9 mouse cellular contexts compared by ENCODE assay signal in genomic region chr12:7816616-7817015, GRCm38 (mm10).
DNase-seq lines count a peak whose midpoint lies in the region; ATAC-seq and TF ChIP-seq lines count a peak whose summit lies in the region.
"Had no signal": no experiment of that assay in that cellular context is flagged by ENCODE, and none has a peak within 500 bp of the region (broad histone marks: within the 10 kb centered on the region; RNA-seq: fewer than 3 reads in every experiment).

No protein-coding gene starts in this region.

- no peak overlapping the region for H3K9ac ChIP-seq in hindbrain, embryonic 11.5 days (ENCODE audit: low read depth, low read length)
- H3K9ac ChIP-seq in hindbrain, embryonic 12.5 days: no peak overlapping the region

- H3K9me3 ChIP-seq in hindbrain, embryonic 11.5 days (ENCODE audit: control insufficient read depth, low read length): no peaks in the 10 kb centered on the region
- H3K9me3 ChIP-seq in hindbrain, embryonic 12.5 days (replicated peaks): no peaks in the 10 kb centered on the region

- no peak overlapping the region for H3K4me3 ChIP-seq in layer of hippocampus, adult 2 months
- H3K4me3 ChIP-seq in hindbrain, embryonic 11.5 days (ENCODE audit: low read depth, low read length): no peak overlapping the region
- H3K4me3 ChIP-seq in hindbrain, embryonic 12.5 days: no peak overlapping the region

- no peaks in the 10 kb centered on the region for H3K4me1 ChIP-seq in hindbrain, embryonic 11.5 days (replicated peaks; ENCODE audit: control insufficient read depth, insufficient read depth, low read length)
- no peaks in the 10 kb centered on the region for H3K4me1 ChIP-seq in hindbrain, embryonic 12.5 days

- peak; percentile 45 for ATAC-seq in megakaryocyte, adult 5-6 weeks (ENCODE audit: poor library complexity, severe bottlenecking)
- no peak for ATAC-seq in hindbrain, embryonic 11.5 days (ENCODE audit: low FRiP score)
- no peak for ATAC-seq in hindbrain, embryonic 12.5 days (ENCODE audit: low FRiP score)

- DNase-seq in adrenal gland, adult (ENCODE audit: inconsistent age in 2 of 2, low spot score in 1 of 2): peak; percentile 9 to 51
- no peak for DNase-seq in adrenal gland, postnatal 4 days (ENCODE audit: low spot score in 2 of 2)
- DNase-seq in frontal cortex, postnatal 14 days (ENCODE audit: low spot score in 2 of 2): peak; percentile 12 to 14
- DNase-seq in layer of hippocampus, adult 2 months (ENCODE audit: low spot score in 2 of 2): peak; percentile 43 to 72
- DNase-seq in hindbrain, embryonic 11.5 days (ENCODE audit: low spot score): no peak
- no peak for DNase-seq in c-Kit-positive CD71-positive TER-119-positive erythroid progenitor cells, embryonic 14.5 days (ENCODE audit: low spot score)

- peak overlapping the region; percentile 49 for H3K27ac ChIP-seq in layer of hippocampus, adult 2 months
- no peak overlapping the region for H3K27ac ChIP-seq in hindbrain, embryonic 11.5 days (ENCODE audit: low read depth, low read length)
- H3K27ac ChIP-seq in hindbrain, embryonic 12.5 days: no peak overlapping the region
- H3K27ac ChIP-seq: macrophage had no signal

- no peak for TF ChIP-seq CTCF in layer of hippocampus, adult 2 months (conservative IDR thresholded peaks at IDR 0.05)

- no peaks in the 10 kb centered on the region for H3K27me3 ChIP-seq in hindbrain, embryonic 11.5 days (ENCODE audit: control insufficient read depth, insufficient read depth, low read length)
- no peaks in the 10 kb centered on the region for H3K27me3 ChIP-seq in hindbrain, embryonic 12.5 days

- 90% methylated on average over 5 of the region's 5 CpGs for WGBS in hindbrain, embryonic 11.5 days
- 88% methylated on average over 5 of the region's 5 CpGs for WGBS in hindbrain, embryonic 12.5 days

- H3K4me2 ChIP-seq in hindbrain, embryonic 11.5 days (replicated peaks; ENCODE audit: low read depth, low read length): no peak overlapping the region
- no peak overlapping the region for H3K4me2 ChIP-seq in hindbrain, embryonic 12.5 days (replicated peaks)

- H3K36me3 ChIP-seq in hindbrain, embryonic 11.5 days (ENCODE audit: control insufficient read depth, insufficient read depth, low read length): no peaks in the 10 kb centered on the region
- H3K36me3 ChIP-seq in hindbrain, embryonic 12.5 days: no peaks in the 10 kb centered on the region

Comparison
In these comparisons a context has a peak if more than half of its experiments do, and no peak if none do; other contexts are left out.
1. DNase-seq: peak in adrenal gland, adult (2 of 2), frontal cortex, postnatal 14 days (2 of 2) and layer of hippocampus, adult 2 months (2 of 2); none in adrenal gland, postnatal 4 days (0 of 2), hindbrain, embryonic 11.5 days (single experiment) and c-Kit-positive CD71-positive TER-119-positive erythroid progenitor cells, embryonic 14.5 days (single experiment).